Mouse (Mus musculus) cerebellum, postnatal 25 days (tissue): ENCODE results near the gene Cfh.
A peak's percentile ranks its signal among the peaks of the same experiment; 100 is the strongest.
"Not testable (repeated sequence)": the region's sequence is repeated elsewhere in the genome, so short reads cannot be mapped to it uniquely, and the experiment has no call there.

Source experiments
- DNase-seq, 2 experiments: peaks; one replicate each; pipeline ENCODE4 v3.0.0; 2021; ENCODE audit warnings: mixed read lengths in 2 of 2

The Cfh gene

DNA sequence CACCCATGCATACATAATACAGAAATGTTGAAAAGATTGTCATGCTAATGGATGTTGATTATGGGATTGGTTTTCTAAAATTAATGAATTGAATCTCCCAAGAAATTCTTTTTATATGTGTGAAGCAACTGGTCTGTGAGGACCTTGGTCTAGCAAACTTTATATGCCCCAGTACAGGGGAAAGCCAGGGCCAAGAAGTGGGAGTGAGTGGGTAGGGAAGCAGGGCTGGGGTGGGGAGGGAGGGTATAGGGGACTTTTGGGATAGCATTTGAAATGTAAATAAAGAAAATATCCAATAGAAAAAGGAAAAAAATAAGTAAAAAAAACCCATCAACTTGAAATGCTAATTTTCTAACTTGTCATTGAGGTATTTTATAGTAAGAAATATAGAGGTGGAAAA lies at the start of gene Cfh:
TSS of gene Cfh (minus strand) at position 101 of the 400 bp plus-strand sequence.
- DNase-seq: not testable (repeated sequence)

DNA sequence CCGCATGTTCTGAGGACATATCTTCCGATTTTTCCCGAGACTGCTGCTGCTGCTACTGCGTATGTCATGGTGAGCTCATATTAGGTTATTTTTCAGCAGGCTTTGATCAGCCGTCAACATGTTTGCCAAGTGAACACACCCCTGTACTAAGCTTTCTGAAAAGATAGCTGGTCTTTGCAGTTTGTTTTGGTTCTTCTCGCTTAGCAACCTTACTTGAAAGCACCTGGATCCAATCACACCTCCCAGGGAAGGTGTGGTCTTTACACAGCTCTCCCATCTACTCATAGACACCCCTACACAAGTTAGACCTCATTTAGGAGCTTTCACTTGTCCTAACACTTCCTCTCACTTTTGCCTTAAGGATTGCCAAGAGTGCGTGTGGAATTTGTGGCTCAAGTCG lies 43.1 kb upstream of the Cfh start:
- no peak for DNase-seq

DNA sequence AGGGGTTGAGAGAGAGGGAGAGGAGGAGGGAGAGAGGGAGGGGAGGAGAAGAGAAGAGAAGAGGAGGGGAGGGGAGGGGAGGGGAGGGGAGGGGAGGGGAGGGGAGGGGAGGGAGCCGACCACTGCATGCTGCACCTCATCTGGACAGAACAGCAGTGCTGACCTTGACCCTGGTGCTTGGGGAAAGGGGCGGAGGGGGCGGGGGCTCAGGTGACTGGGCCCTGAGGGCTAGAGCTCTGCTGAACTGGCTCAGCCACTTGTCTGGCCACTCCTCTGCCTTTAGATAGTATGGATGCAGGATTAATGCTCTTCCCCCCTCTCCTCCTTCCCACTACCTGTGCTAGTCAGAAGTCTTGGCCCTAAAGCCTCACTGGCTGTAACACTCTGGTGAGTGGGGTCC lies 41.7 kb upstream of the Cfh start:
- DNase-seq: no peak

DNA sequence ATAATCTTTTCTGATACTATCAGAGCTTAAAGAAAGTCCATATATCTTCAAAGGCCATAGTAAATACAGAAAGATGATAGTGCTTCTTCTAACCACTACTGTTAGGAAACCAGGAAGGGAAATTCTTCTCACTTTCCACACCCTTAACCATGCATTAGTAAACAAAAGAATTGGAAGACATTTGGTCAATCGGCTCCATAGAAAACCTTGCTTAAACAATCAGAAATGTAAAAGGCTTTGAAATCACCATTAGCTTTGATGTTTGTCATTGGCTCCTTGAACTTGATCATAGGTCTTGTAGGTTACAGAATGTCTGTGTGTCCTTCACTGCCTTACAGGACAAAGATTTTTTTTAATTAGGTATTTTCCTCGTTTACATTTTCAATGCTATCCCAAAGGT lies 21.8 kb upstream of the Cfh start:
- no peak for DNase-seq

DNA sequence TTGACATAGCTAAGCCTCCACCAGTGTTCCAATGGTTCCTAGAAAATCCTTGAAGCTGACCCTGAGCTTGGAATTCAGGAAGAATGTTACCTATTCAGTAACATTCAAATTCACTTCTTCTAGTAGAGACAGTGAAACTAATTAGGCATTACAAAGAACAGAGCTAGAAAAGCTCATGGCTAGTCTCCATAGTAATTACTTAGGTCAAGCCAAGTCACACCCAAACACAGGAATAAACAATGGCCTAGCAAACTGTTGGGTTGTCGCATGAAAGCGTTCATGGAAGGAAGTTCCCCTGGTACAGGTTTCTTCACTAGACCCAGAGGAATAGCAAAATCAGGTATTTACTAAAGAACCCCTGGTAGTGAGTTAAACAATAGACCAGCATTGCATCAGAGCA lies 4.9 kb upstream of the Cfh start:
- not testable (repeated sequence) for DNase-seq

DNA sequence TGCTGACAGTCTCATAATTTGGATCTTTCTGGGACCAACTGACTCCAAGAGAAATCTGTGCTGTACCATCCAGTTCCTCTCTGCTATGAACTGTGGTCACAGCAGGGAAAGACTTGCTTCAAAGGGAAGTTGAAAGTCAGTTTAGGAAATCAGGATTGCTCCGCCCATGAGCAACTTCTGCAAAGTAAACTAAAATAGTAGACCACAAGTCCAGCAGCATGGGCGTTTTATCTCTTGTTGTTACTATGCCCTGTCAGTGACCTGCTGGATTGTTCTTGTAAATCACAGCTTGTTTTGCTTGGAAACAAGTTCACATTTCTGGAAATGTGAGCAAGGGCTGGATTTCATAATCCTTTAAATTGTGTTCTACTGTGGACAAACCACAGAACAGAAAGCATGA lies 356 bp downstream of the Cfh start:
- DNase-seq: no peak

DNA sequence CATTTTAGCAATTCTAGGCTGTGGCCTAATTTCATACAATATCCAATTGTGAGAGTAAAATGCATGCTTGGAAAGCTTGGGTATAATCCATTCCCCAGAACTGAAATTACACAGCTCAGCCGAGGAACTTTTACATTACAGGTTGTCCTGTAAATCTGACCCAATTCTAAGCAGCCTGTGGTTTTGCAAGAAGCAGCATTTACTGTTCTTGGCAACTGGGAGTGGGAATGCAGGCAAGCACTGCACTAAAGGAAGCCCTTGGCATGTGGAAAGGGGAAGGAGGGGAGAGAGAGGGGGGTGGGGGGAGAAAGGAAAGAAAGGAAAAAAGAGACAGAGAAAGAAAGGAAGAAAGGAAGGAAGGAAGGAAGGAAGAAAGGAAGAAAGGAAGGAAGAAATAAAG lies 3.4 kb downstream of the Cfh start:
- DNase-seq: no peak

DNA sequence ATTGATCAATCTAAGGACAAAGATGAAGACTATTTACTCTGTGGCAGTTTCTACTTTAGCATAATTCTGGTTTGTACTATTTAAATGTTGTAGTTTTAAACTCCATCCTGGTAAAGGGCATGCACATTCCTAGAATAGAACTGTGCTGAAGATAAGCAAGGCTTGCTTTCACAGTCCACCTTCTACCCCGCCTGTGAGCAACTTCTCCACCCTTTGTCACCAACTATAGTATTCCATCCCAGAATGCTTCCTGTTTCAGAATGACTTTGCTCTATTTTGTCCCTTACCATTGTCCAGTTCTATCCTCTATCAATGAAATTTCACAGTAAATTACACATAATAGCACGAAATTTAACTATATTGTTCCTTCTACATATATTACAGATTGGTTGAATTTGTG lies 8.1 kb downstream of the Cfh start:
- DNase-seq: no peak

DNA sequence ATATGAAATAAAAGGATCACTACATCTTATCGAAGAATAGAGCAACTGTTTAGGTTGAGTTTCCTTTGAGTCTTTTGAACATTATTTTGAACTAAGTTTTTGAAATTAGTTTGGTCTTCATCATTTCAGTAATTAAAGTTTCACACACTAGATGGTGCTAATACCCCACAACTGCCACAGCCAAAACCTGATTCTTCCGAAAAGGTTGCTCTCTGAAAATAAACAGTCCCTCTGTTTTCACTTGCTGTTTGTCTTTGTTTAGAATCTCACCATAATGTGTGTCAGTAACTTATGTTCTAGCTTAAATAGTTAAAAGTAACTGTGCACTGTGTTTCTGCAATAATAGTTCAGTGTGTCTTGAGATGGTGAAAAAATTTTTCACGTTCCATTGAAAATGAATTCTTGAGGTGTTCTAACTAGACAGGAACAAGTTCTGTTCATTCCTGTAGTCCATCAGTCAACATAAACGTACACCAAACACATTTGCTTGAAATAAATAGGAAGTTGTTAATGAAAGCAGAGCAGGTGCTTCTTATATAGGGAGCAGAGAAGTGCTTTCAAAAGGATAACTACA lies 11.9 kb downstream of the Cfh start:
- DNase-seq: no peak

DNA sequence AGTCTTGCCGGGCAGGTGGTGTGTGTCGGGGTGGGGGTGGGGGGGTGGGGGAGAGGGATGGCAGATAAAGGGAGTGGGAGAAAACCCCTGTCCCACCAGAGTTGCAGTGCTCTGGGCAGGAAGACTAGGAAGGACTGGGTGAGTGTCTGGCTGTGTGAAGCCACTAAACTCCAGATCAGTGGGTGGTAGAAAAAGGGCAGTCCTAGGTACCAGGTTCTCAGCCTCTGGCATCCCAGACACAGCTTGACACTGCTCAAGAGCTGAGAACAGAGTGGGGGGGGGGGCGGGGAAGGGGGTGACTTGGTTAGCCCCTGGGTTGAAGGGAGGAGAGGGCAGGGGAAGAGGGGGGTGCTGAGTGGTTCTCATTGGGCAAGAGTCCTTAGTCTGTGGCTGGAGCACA lies 24.6 kb downstream of the Cfh start:
- no peak for DNase-seq

DNA sequence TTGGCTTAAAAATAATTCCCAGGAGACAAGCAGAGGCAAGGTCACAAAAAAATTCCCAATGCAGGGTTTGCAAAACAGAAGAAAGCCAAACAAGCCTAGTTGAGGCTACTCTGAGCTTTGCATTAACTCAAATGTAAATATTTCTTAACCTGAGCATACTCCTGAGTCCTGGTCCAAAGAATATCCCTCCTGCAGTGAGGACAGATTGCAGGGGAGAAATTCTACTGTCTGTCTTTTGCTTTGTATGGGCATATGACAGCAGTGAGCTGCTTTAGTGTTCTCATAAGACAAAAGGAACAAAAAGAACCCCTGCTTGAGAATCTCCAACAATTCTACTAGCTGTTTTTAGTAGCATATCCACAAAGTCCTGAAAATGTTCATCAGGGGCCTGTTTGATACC lies 114.1 kb downstream of the Cfh start:
- DNase-seq: peak; percentile 17 to 45
